Mouse (Mus musculus) embryonic facial prominence, embryonic 11.5 days (tissue): ENCODE data around the gene Cyp4a32. TPM values are rescaled to one million over a fixed set of nuclear protein-coding genes. Genes with fewer than 3 reads are reported as not detected.
"Not testable (repeated sequence)": the region's sequence is repeated elsewhere in the genome, so short reads cannot be mapped to it uniquely, and the experiment has no call there.

Experiments
- ATAC-seq: fragments of 200-750 bp; cut with Nextera tagmentation; replicated peaks from 2 replicates; pipeline ENCODE4 v1.8.0; 2017; ENCODE audit warnings: low read depth; ENCODE audit not compliant: insufficient number of reproducible peaks, low FRiP score, low TSS enrichment
- DNase-seq: peaks from one replicate; pipeline ENCODE4 v3.0.0-alpha.2; 2015; ENCODE audit warnings: low spot score
- H3K27ac ChIP-seq: fragments of 300-500 bp; sonication (generic); replicated peaks from 2 replicates; pipeline ENCODE4 v1.5.1; 2014; ENCODE audit warnings: mild to moderate bottlenecking, low read depth, low read length, control low read depth
- H3K27me3 ChIP-seq: fragments of 300-500 bp; sonication (generic); 2 replicates; pipeline ENCODE4 v1.6.1; 2014; ENCODE audit warnings: mild to moderate bottlenecking, low read length, moderate library complexity, mixed read lengths; ENCODE audit not compliant: control insufficient read depth, insufficient read depth
- H3K36me3 ChIP-seq: fragments of 300-500 bp; sonication (generic); replicated peaks from 2 replicates; pipeline ENCODE4 v1.6.1; 2014; ENCODE audit warnings: low read depth, mild to moderate bottlenecking, low read length, moderate library complexity, mixed read lengths; ENCODE audit not compliant: control insufficient read depth, insufficient read depth
- H3K4me1 ChIP-seq: fragments of 300-500 bp; sonication (generic); 2 replicates; pipeline ENCODE4 v1.6.1; 2014; ENCODE audit warnings: low read length, mixed read lengths; ENCODE audit not compliant: control insufficient read depth, insufficient read depth
- H3K4me2 ChIP-seq: fragments of 300-500 bp; sonication (generic); 2 replicates; pipeline ENCODE4 v1.6.1; 2014; ENCODE audit warnings: low read depth, mild to moderate bottlenecking, control low read depth, low read length, moderate library complexity
- H3K4me3 ChIP-seq: fragments of 300-500 bp; sonication (generic); 2 replicates; pipeline ENCODE4 v1.5.1; 2014; ENCODE audit warnings: low read depth, low read length, control low read depth
- H3K9ac ChIP-seq: fragments of 300-500 bp; sonication (generic); replicated peaks from 2 replicates; pipeline ENCODE4 v1.6.1; 2014; ENCODE audit warnings: mild to moderate bottlenecking, control low read depth, low read length
- H3K9me3 ChIP-seq: fragments of 300-500 bp; sonication (generic); replicated peaks from 2 replicates; pipeline ENCODE4 v1.6.1; 2016; ENCODE audit warnings: mild to moderate bottlenecking, low read length, inconsistent platforms, mixed read lengths; ENCODE audit not compliant: control insufficient read depth
- WGBS: fragments of 180-500 bp; shearing (Covaris S2); extraction: QIAGEN DNeasy Blood & Tissue Kit; methylation state at CpG from one replicate; pipeline ENCODE4 v1.1.7; 2014; 5-methylcytosine and 5-hydroxymethylcytosine counted together
- polyA plus RNA-seq: library from polyadenylated mRNA; unstranded; fragments of >200 nt; fragmentation: Nextera tagmentation; extraction: Ambion mirVana; gene quantifications from 2 replicates; pipeline ENCODE4 v1.2.1, GENCODE M21; 2014

Gene Cyp4a32
- polyA plus RNA-seq: not detected in 2 replicates

GRCm38 (mm10) chr4:115600611-115601010 lies at the start of gene Cyp4a32:
Cyp4a32 (plus strand) TSS chr4:115600969.
- H3K4me2 ChIP-seq, H3K27me3 ChIP-seq, H3K27ac ChIP-seq, H3K4me1 ChIP-seq, ATAC-seq, H3K4me3 ChIP-seq, DNase-seq, H3K9me3 ChIP-seq, H3K36me3 ChIP-seq, H3K9ac ChIP-seq: not testable (repeated sequence)
- WGBS: 87% methylated on average over 8 of the region's 8 CpGs

GRCm38 (mm10) chr4:115552726-115553125 lies 48.0 kb upstream of the Cyp4a32 start:
- H3K4me1 ChIP-seq: no peaks in the 10 kb centered on the region
- no peaks in the 10 kb centered on the region for H3K9me3 ChIP-seq
- H3K4me2 ChIP-seq: no peak overlapping the region
- H3K36me3 ChIP-seq: no peaks in the 10 kb centered on the region
- no peaks in the 10 kb centered on the region for H3K27me3 ChIP-seq
- H3K27ac ChIP-seq: no peak overlapping the region
- no peak overlapping the region for H3K9ac ChIP-seq
- 86% methylated on average over 3 of the region's 3 CpGs for WGBS
- no peak overlapping the region for H3K4me3 ChIP-seq
- DNase-seq: no peak
- no peak for ATAC-seq

GRCm38 (mm10) chr4:115555513-115555912 lies 45.3 kb upstream of the Cyp4a32 start:
- Histone ChIP-seq H3K9me3 (no peaks in the 10 kb centered on the region), H3K36me3 (no peaks in the 10 kb centered on the region), H3K27ac (no peak overlapping the region), H3K9ac (no peak overlapping the region), H3K4me1 (no peaks in the 10 kb centered on the region), H3K4me3 (no peak overlapping the region), H3K27me3 (no peaks in the 10 kb centered on the region), H3K4me2 (no peak overlapping the region)
- no peak for DNase-seq
- no peak for ATAC-seq
- WGBS: 79% methylated on average over 2 of the region's 2 CpGs

- ATAC-seq (no peak), DNase-seq (no peak)
- WGBS: 58% methylated on average over 4 of the region's 4 CpGs
- Histone ChIP-seq H3K9ac (no peak overlapping the region), H3K4me2 (no peak overlapping the region), H3K4me1 (no peaks in the 10 kb centered on the region), H3K27ac (no peak overlapping the region), H3K27me3 (no peaks in the 10 kb centered on the region), H3K4me3 (no peak overlapping the region), H3K36me3 (no peaks in the 10 kb centered on the region), H3K9me3 (no peaks in the 10 kb centered on the region)
These were observed 42.8 kb upstream of the Cyp4a32 start for GRCm38 (mm10) chr4:115557861-115558561.

GRCm38 (mm10) chr4:115561236-115561635 lies 39.5 kb upstream of the Cyp4a32 start:
- H3K9me3 ChIP-seq, H3K4me1 ChIP-seq, H3K27ac ChIP-seq, DNase-seq, H3K36me3 ChIP-seq, H3K27me3 ChIP-seq, H3K9ac ChIP-seq, H3K4me2 ChIP-seq, H3K4me3 ChIP-seq, ATAC-seq: not testable (repeated sequence)
- WGBS: 63% methylated on average over 5 of the region's 5 CpGs

- WGBS: 80% methylated on average over 3 of the region's 3 CpGs
- H3K27ac ChIP-seq: no peak within 1 kb of the TSS
- no peaks in the 10 kb centered on the region for H3K4me1 ChIP-seq
- H3K27me3 ChIP-seq: no peaks in the 10 kb centered on the region
- H3K36me3 ChIP-seq: no peaks in the 10 kb centered on the region
- H3K4me2 ChIP-seq: no peak within 1 kb of the TSS
- ATAC-seq (no peak), DNase-seq (no peak)
- no peaks in the 10 kb centered on the region for H3K9me3 ChIP-seq
- H3K4me3 ChIP-seq: no peak within 1 kb of the TSS
- H3K9ac ChIP-seq: no peak within 1 kb of the TSS
These were observed 37.4 kb upstream of the Cyp4a32 start, which contains the start of gene Cyp4a31 for GRCm38 (mm10) chr4:115563401-115563800. Cyp4a31 (plus strand) TSS chr4:115563649.

GRCm38 (mm10) chr4:115564469-115565225 lies 36.1 kb upstream of the Cyp4a32 start:
- H3K27ac ChIP-seq, H3K9me3 ChIP-seq, H3K36me3 ChIP-seq, H3K9ac ChIP-seq, H3K4me1 ChIP-seq, H3K27me3 ChIP-seq, H3K4me3 ChIP-seq, H3K4me2 ChIP-seq, DNase-seq, ATAC-seq: not testable (repeated sequence)
- WGBS: 85% methylated on average over 6 of the region's 6 CpGs

- Histone ChIP-seq H3K9ac (no peak overlapping the region), H3K27me3 (no peaks in the 10 kb centered on the region), H3K4me1 (no peaks in the 10 kb centered on the region), H3K9me3 (no peaks in the 10 kb centered on the region), H3K4me2 (no peak overlapping the region), H3K27ac (no peak overlapping the region), H3K36me3 (no peaks in the 10 kb centered on the region), H3K4me3 (no peak overlapping the region)
- WGBS: 76% methylated on average over 3 of the region's 3 CpGs
- no peak for ATAC-seq
- no peak for DNase-seq
These were observed 25.5 kb upstream of the Cyp4a32 start for GRCm38 (mm10) chr4:115575255-115575654.
